Mouse (Mus musculus): Measurements from ENCODE around the gene Epb41l3. TPM values are rescaled to one million over a fixed set of nuclear protein-coding genes. Genes with fewer than 3 reads are reported as not detected.

The Epb41l3 gene
- total and polyA plus RNA-seq, 3 experiments, result not detected

DNA sequence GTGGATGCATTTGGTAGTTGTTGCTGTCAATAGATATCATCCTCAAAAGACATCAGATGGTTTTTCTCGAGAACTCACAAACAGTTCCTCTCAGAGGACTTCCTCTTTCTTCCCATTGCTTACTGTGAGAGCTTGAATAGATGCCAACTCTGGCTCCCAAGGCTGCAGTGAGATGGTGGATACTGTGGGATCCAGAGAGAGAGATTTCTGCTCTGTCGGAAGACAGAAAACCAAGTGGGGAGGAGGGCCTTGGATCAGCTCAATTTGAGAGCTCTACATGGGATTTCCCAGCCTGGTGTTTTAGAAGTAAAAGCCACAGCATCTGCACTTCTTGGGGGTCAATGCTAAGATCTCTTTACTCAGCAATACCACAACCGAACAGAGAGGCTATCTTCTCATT is 26.7 kb upstream of the Epb41l3 start:
- TF ChIP-seq KAT2A (conservative IDR thresholded peaks at IDR 0.05; ENCODE audit: low read depth, low read length) (no peak), USF1 (IDR thresholded peaks at IDR 0.05; ENCODE audit: low read depth, low read length) (no peak), ZKSCAN1 (IDR thresholded peaks at IDR 0.05; ENCODE audit: low read depth, low read length) (no peak), MAFK (IDR thresholded peaks at IDR 0.05; ENCODE audit: borderline replicate concordance, low read depth, low read length) (no peak), MXI1 (IDR thresholded peaks at IDR 0.05; ENCODE audit: low read depth, low read length) (no peak), UBTF (IDR thresholded peaks at IDR 0.05; ENCODE audit: borderline replicate concordance, insufficient read depth, low read depth, low read length) (no peak), POLR2A (IDR thresholded peaks at IDR 0.05; ENCODE audit: control insufficient read depth in 1 of 2, insufficient read depth in 1 of 2, low read depth in 1 of 2, low read length in 2 of 2, poor library complexity in 1 of 2) (no peak), CTCF (IDR thresholded peaks at IDR 0.05 in 2 of 3, conservative IDR thresholded peaks at IDR 0.05 in 1 of 3; ENCODE audit: control insufficient read depth in 1 of 3, insufficient read depth in 1 of 3, low read depth in 2 of 3, low read length in 3 of 3, poor library complexity in 1 of 3, severe bottlenecking in 1 of 3) (no peak), ZNF384 (IDR thresholded peaks at IDR 0.05; ENCODE audit: low read depth, low read length) (no peak), NELFE (IDR thresholded peaks at IDR 0.05; ENCODE audit: low read depth, low read length) (no peak), ZC3H11A (IDR thresholded peaks at IDR 0.05; ENCODE audit: low read depth, low read length) (no peak), ETS1 (IDR thresholded peaks at IDR 0.05; ENCODE audit: low read depth, low read length) (no peak), POLR2AphosphoS5 (IDR thresholded peaks at IDR 0.05; ENCODE audit: borderline replicate concordance, low read depth, low read length) (no peak)

DNA sequence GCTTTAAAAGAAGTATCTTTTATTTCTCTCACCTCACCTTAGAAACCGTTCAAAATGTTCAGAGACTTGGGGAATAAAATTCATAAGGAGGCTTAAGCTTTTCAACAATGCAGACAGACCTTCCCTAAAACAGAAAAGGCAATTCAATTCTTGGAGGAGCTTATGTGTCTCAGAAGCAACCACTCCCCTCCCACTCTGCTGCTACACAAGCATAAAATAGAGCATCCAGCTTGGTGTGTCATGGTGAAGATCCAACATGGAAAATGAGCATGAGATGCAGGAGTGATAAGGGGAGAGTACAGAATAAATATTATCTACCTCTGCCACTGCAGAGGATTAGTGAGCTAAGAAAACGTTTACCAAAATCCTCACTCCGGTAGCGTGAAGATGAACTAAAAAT is 21.5 kb upstream of the Epb41l3 start:
- TF ChIP-seq ZKSCAN1 (IDR thresholded peaks at IDR 0.05; ENCODE audit: low read depth, low read length) (no peak), POLR2AphosphoS2 (IDR thresholded peaks at IDR 0.05; ENCODE audit: low read length) (no peak), MAX (IDR thresholded peaks at IDR 0.05; ENCODE audit: low read length) (no peak), HCFC1 (IDR thresholded peaks at IDR 0.05; ENCODE audit: low read depth, low read length) (no peak), UBTF (IDR thresholded peaks at IDR 0.05; ENCODE audit: borderline replicate concordance, insufficient read depth, low read depth, low read length) (no peak), JUND (IDR thresholded peaks at IDR 0.05; ENCODE audit: low read depth, low read length) (no peak), EP300 (IDR thresholded peaks at IDR 0.05; ENCODE audit: low read depth in 1 of 2, low read length in 2 of 2) (no peak)
- Histone ChIP-seq H3K9me3 (replicated peaks; ENCODE audit: insufficient read depth, low read length) (no peaks in the 10 kb centered on the region), H3K27me3 (ENCODE audit: control insufficient read depth in 1 of 2, insufficient read depth in 2 of 2, low read length in 2 of 2) (no peaks in the 10 kb centered on the region)

More for the DNA sequence above, 26.7 kb upstream of the Epb41l3 start:
- Histone ChIP-seq H3K9me3 (replicated peaks; ENCODE audit: insufficient read depth, low read length) (no peaks in the 10 kb centered on the region), H3K4me3 (ENCODE audit: control insufficient read depth in 1 of 2, insufficient read depth in 1 of 2, low read depth in 2 of 2, low read length in 2 of 2) (no peak overlapping the region), H3K27ac (ENCODE audit: control insufficient read depth, low read depth, low read length) (no peak overlapping the region), H3K27me3 (ENCODE audit: control insufficient read depth in 1 of 2, insufficient read depth in 2 of 2, low read length in 2 of 2) (no peaks in the 10 kb centered on the region), H3K79me2 (ENCODE audit: control insufficient read depth, insufficient read depth, low read length, poor library complexity) (no peaks in the 10 kb centered on the region), H3K4me1 (ENCODE audit: control insufficient read depth in 1 of 2, insufficient read depth in 2 of 2, low read length in 2 of 2) (no peaks in the 10 kb centered on the region), H3K36me3 (ENCODE audit: control insufficient read depth in 1 of 2, insufficient read depth in 2 of 2, low read length in 2 of 2) (no peaks in the 10 kb centered on the region), H3K9ac (ENCODE audit: control insufficient read depth, low read depth, low read length, poor library complexity, severe bottlenecking) (no peak overlapping the region)
- DNase-seq (ENCODE audit: low read depth, low spot score), result peak; percentile 8

More for the DNA sequence above, 21.5 kb upstream of the Epb41l3 start:
- no peak overlapping the region for H3K27ac ChIP-seq (ENCODE audit: control insufficient read depth, low read depth, low read length)
- no peaks in the 10 kb centered on the region for H3K79me2 ChIP-seq (ENCODE audit: control insufficient read depth, insufficient read depth, low read length, poor library complexity)
- H3K4me3 ChIP-seq (ENCODE audit: control insufficient read depth in 1 of 2, insufficient read depth in 1 of 2, low read depth in 2 of 2, low read length in 2 of 2), result no peak overlapping the region
- no peak for DNase-seq (ENCODE audit: low read depth, low spot score)
- H3K36me3 ChIP-seq (ENCODE audit: control insufficient read depth in 1 of 2, insufficient read depth in 2 of 2, low read length in 2 of 2), result no peaks in the 10 kb centered on the region
- H3K9ac ChIP-seq (ENCODE audit: control insufficient read depth, low read depth, low read length, poor library complexity, severe bottlenecking), result no peak overlapping the region
- no peaks in the 10 kb centered on the region for H3K4me1 ChIP-seq (ENCODE audit: control insufficient read depth in 1 of 2, insufficient read depth in 2 of 2, low read length in 2 of 2)

All from MEL (cell line).